Mouse (Mus musculus) MEL (cell line): ENCODE results near the gene Olfr1441. TPM values are rescaled to one million over a fixed set of nuclear protein-coding genes. Genes with fewer than 3 reads are reported as not detected.

Experiments used
- DNase-seq: peaks from one replicate; pipeline ENCODE4 v3.0.0; 2011; ENCODE audit warnings: low read depth, low spot score
- H3K27ac ChIP-seq: 2 replicates; pipeline ENCODE4 v1.5.1; 2012; ENCODE audit warnings: low read depth, mild to moderate bottlenecking, control low read depth, low read length, moderate library complexity; ENCODE audit not compliant: control insufficient read depth
- H3K27me3 ChIP-seq, 2 experiments: fragments of 150-350 bp in 1 of 2; sonication (generic) in 1 of 2; 2 replicates each; pipeline ENCODE4 v1.6.1; 2012; ENCODE audit warnings: low read length in 2 of 2, mild to moderate bottlenecking in 2 of 2, improper control_type of control experiment in 1 of 2, moderate library complexity in 1 of 2; ENCODE audit not compliant: insufficient read depth in 2 of 2, control insufficient read depth in 1 of 2
- H3K36me3 ChIP-seq, 2 experiments: 2 replicates each; pipeline ENCODE4 v1.6.1; 2012 to 2014; ENCODE audit warnings: low read length in 2 of 2, improper control_type of control experiment in 1 of 2, inconsistent platforms in 1 of 2, mild to moderate bottlenecking in 1 of 2; ENCODE audit not compliant: insufficient read depth in 2 of 2, control insufficient read depth in 1 of 2
- H3K4me1 ChIP-seq, 2 experiments: fragments of 150-350 bp in 1 of 2; sonication (generic) in 1 of 2; 2 replicates each; pipeline ENCODE4 v1.6.1; 2012; ENCODE audit warnings: low read length in 2 of 2, improper control_type of control experiment in 1 of 2, mild to moderate bottlenecking in 1 of 2; ENCODE audit not compliant: insufficient read depth in 2 of 2, control insufficient read depth in 1 of 2
- H3K4me3 ChIP-seq, 2 experiments: fragments of 150-350 bp in 1 of 2; sonication (generic) in 1 of 2; 2 replicates each; pipeline ENCODE4 v1.5.1; 2012; ENCODE audit warnings: low read depth in 2 of 2, low read length in 2 of 2, mild to moderate bottlenecking in 2 of 2, moderate library complexity in 2 of 2, control low read depth in 1 of 2, improper control_type of control experiment in 1 of 2; ENCODE audit not compliant: control insufficient read depth in 1 of 2, insufficient read depth in 1 of 2
- H3K79me2 ChIP-seq: 2 replicates; pipeline ENCODE4 v1.6.1; 2012; ENCODE audit warnings: mild to moderate bottlenecking, low read length, moderate library complexity; ENCODE audit not compliant: control insufficient read depth, poor library complexity, insufficient read depth
- H3K9ac ChIP-seq: 2 replicates; pipeline ENCODE4 v1.6.1; 2012; ENCODE audit warnings: low read depth, mild to moderate bottlenecking, control low read depth, low read length, moderate library complexity; ENCODE audit not compliant: control insufficient read depth, poor library complexity, severe bottlenecking
- H3K9me3 ChIP-seq: fragments of 150-350 bp; sonication (generic); replicated peaks from 2 replicates; pipeline ENCODE4 v1.6.1; 2012; ENCODE audit warnings: mild to moderate bottlenecking, low read length, improper control_type of control experiment, moderate library complexity; ENCODE audit not compliant: insufficient read depth
- CHD2 ChIP-seq: IDR thresholded peaks from 2 replicates; pipeline ENCODE4 v1.6.1; 2011; ENCODE audit warnings: low read length, improper control_type of control experiment
- CTCF ChIP-seq, 3 experiments: IDR thresholded peaks in 2 of 3; conservative IDR thresholded peaks in 1 of 3; 2 replicates each; pipeline ENCODE4 v1.5.1; 2011 to 2012; ENCODE audit warnings: low read length in 3 of 3, low read depth in 2 of 3, mild to moderate bottlenecking in 2 of 3, improper control_type of control experiment in 1 of 3, inconsistent platforms in 1 of 3, mixed read lengths in 1 of 3, moderate library complexity in 1 of 3; ENCODE audit not compliant: control insufficient read depth in 1 of 3, insufficient read depth in 1 of 3, poor library complexity in 1 of 3, severe bottlenecking in 1 of 3
- HCFC1 ChIP-seq: IDR thresholded peaks from 2 replicates; pipeline ENCODE4 v1.6.1; 2012; ENCODE audit warnings: low read depth, mild to moderate bottlenecking, inconsistent platforms, low read length, improper control_type of control experiment, moderate library complexity
- KAT2A ChIP-seq: conservative IDR thresholded peaks from 2 replicates; pipeline ENCODE4 v1.6.1; 2012; ENCODE audit warnings: low read depth, low read length, improper control_type of control experiment, inconsistent platforms
- MAFK ChIP-seq: IDR thresholded peaks from 2 replicates; pipeline ENCODE4 v1.6.1; 2011; ENCODE audit warnings: low read depth, mild to moderate bottlenecking, low read length, improper control_type of control experiment, borderline replicate concordance
- MAX ChIP-seq: IDR thresholded peaks from 2 replicates; pipeline ENCODE4 v1.6.1; 2011; ENCODE audit warnings: low read length, improper control_type of control experiment
- MAZ ChIP-seq: IDR thresholded peaks from 2 replicates; pipeline ENCODE4 v1.6.1; 2012; ENCODE audit warnings: low read depth, mild to moderate bottlenecking, inconsistent platforms, low read length, improper control_type of control experiment
- MEF2A ChIP-seq: IDR thresholded peaks from 2 replicates; pipeline ENCODE4 v1.6.1; 2014; ENCODE audit warnings: low read depth, mild to moderate bottlenecking, inconsistent platforms, low read length, improper control_type of control experiment; ENCODE audit not compliant: poor library complexity, insufficient replicate concordance, severe bottlenecking; ENCODE audit errors: extremely low read depth
- MYB ChIP-seq: IDR thresholded peaks from 2 replicates; pipeline ENCODE4 v1.6.1; 2011; ENCODE audit warnings: mild to moderate bottlenecking, low read depth, low read length, improper control_type of control experiment
- MYC ChIP-seq: IDR thresholded peaks from 2 replicates; pipeline ENCODE4 v1.6.1; 2011; ENCODE audit warnings: low read depth, mild to moderate bottlenecking, low read length, improper control_type of control experiment, moderate library complexity
- NRF1 ChIP-seq: IDR thresholded peaks from 2 replicates; pipeline ENCODE4 v1.6.1; 2014; ENCODE audit warnings: low read depth, mild to moderate bottlenecking, inconsistent platforms, low read length, improper control_type of control experiment, moderate library complexity; ENCODE audit not compliant: poor library complexity, insufficient read depth, severe bottlenecking
- POLR2A ChIP-seq, 2 experiments: IDR thresholded peaks; 2 replicates each; pipeline ENCODE4 v1.6.1; 2011 to 2012; ENCODE audit warnings: low read length in 2 of 2, mild to moderate bottlenecking in 2 of 2, control low read depth in 1 of 2, improper control_type of control experiment in 1 of 2, low read depth in 1 of 2, moderate library complexity in 1 of 2; ENCODE audit not compliant: control insufficient read depth in 1 of 2, insufficient read depth in 1 of 2, poor library complexity in 1 of 2
- POLR2AphosphoS2 ChIP-seq: IDR thresholded peaks from 2 replicates; pipeline ENCODE4 v1.6.1; 2011; ENCODE audit warnings: low read length, improper control_type of control experiment
- RAD21 ChIP-seq: IDR thresholded peaks from 2 replicates; pipeline ENCODE4 v1.6.1; 2011; ENCODE audit warnings: mild to moderate bottlenecking, low read depth, low read length, improper control_type of control experiment
- SIN3A ChIP-seq: IDR thresholded peaks from 2 replicates; pipeline ENCODE4 v1.6.1; 2012; ENCODE audit warnings: low read length, improper control_type of control experiment, inconsistent platforms
- TCF12 ChIP-seq: IDR thresholded peaks from 2 replicates; pipeline ENCODE4 v1.6.1; 2014; ENCODE audit warnings: low read depth, mild to moderate bottlenecking, inconsistent platforms, low read length, improper control_type of control experiment, moderate library complexity
- USF2 ChIP-seq, 2 experiments: IDR thresholded peaks; 2 replicates each; pipeline ENCODE4 v1.6.1; 2011 to 2012; ENCODE audit warnings: improper control_type of control experiment in 2 of 2, low read length in 2 of 2, borderline replicate concordance in 1 of 2, inconsistent platforms in 1 of 2, low read depth in 1 of 2, mild to moderate bottlenecking in 1 of 2; ENCODE audit not compliant: insufficient read depth in 1 of 2
- ZC3H11A ChIP-seq: IDR thresholded peaks from 2 replicates; pipeline ENCODE4 v1.6.1; 2012; ENCODE audit warnings: low read depth, mild to moderate bottlenecking, inconsistent platforms, low read length, improper control_type of control experiment
- ZNF384 ChIP-seq: IDR thresholded peaks from 2 replicates; pipeline ENCODE4 v1.6.1; 2012; ENCODE audit warnings: low read depth, mild to moderate bottlenecking, inconsistent platforms, low read length, improper control_type of control experiment
- polyA plus RNA-seq, 2 experiments: library from polyadenylated mRNA; stranded (reverse) in 1 of 2; unstranded in 1 of 2; fragments of >175 nt in 1 of 2; fragments of >200 nt in 1 of 2; gene quantifications; 2 replicates each; pipeline versions ENCODE4 v1.2.1 to v1.2.4; 2012; ENCODE audit warnings: low replicate concordance in 2 of 2, low read depth in 1 of 2; ENCODE audit not compliant: insufficient read length in 2 of 2, insufficient read depth in 1 of 2, missing spikeins in 1 of 2
- total RNA-seq: library from RNA; depleted of rRNA; stranded (reverse); fragments of 300-350 nt; gene quantifications from 2 replicates; pipeline ENCODE4 v1.2.3, GENCODE M21; 2012

Gene Olfr1441
- total and polyA plus RNA-seq, 3 experiments = 0.03 TPM; not detected in 2

DNA sequence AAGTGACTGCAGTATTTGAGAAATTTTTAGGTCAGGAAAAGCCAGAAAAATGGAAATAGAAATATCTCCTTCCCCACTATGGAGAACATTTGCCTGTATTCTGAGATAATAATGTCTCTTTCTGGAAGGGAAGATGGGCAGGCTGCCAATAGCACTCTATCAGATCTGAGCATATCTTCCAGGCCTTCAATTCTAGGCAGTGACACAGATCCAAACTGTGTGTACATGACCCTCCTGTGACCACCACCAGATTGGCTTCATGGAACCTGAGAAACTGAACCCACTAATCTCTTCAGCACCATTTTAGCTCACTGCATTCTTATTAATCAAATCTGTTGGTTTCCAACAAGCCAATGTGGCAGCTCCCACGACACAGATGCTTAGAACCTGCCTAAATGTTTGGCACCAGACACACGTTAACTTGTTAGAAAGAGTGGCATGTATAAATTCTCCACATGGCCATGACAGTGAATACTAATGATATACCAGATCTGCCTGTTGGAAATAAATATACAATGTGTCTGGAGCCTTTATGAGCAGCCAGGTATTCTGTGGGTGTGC lies 42.7 kb upstream of the Olfr1441 start:
- no peak overlapping the region for H3K4me3 ChIP-seq
- no peak for TF ChIP-seq SIN3A
- TF ChIP-seq CTCF (IDR thresholded peaks at IDR 0.05 in 2 of 3, conservative IDR thresholded peaks at IDR 0.05 in 1 of 3; ENCODE audit: control insufficient read depth in 1 of 3, insufficient read depth in 1 of 3, low read depth in 2 of 3, low read length in 3 of 3, poor library complexity in 1 of 3, severe bottlenecking in 1 of 3) = no peak
- TF ChIP-seq KAT2A = no peak
- TF ChIP-seq ZNF384 = no peak
- TF ChIP-seq HCFC1 = no peak
- no peak for TF ChIP-seq TCF12
- TF ChIP-seq MYC = no peak
- TF ChIP-seq NRF1 = no peak
- no peak for TF ChIP-seq CHD2
- no peak for TF ChIP-seq MYB
- no peak for TF ChIP-seq ZC3H11A
- no peak for TF ChIP-seq MAZ
- TF ChIP-seq USF2 (IDR thresholded peaks at IDR 0.05; ENCODE audit: borderline replicate concordance in 1 of 2, insufficient read depth in 1 of 2, low read depth in 1 of 2, low read length in 2 of 2) = no peak
- no peak for TF ChIP-seq POLR2AphosphoS2
- TF ChIP-seq POLR2A (IDR thresholded peaks at IDR 0.05; ENCODE audit: control insufficient read depth in 1 of 2, insufficient read depth in 1 of 2, low read depth in 1 of 2, low read length in 2 of 2, poor library complexity in 1 of 2) = no peak
- no peak for TF ChIP-seq MEF2A
- no peak overlapping the region for H3K27ac ChIP-seq
- H3K4me1 ChIP-seq = no peaks in the 10 kb centered on the region
- no peaks in the 10 kb centered on the region for H3K36me3 ChIP-seq
- no peak for DNase-seq
- H3K79me2 ChIP-seq = no peaks in the 10 kb centered on the region
- no peak overlapping the region for H3K9ac ChIP-seq
- no peaks in the 10 kb centered on the region for H3K9me3 ChIP-seq
- H3K27me3 ChIP-seq = no peaks in the 10 kb centered on the region

GRCm38 (mm10) chr19:12386979-12387378 lies 30.3 kb upstream of the Olfr1441 start, which contains the start of gene Olfr1440:
Gene Olfr1440, plus strand, starts transcription at chr19:12387279.
- H3K27ac ChIP-seq = no peak within 1 kb of the TSS
- H3K9ac ChIP-seq = no peak within 1 kb of the TSS
- H3K36me3 ChIP-seq = no peaks in the 10 kb centered on the region
- no peaks in the 10 kb centered on the region for H3K27me3 ChIP-seq
- no peaks in the 10 kb centered on the region for H3K4me1 ChIP-seq
- no peak for TF ChIP-seq TCF12
- no peak for TF ChIP-seq POLR2A (IDR thresholded peaks at IDR 0.05; ENCODE audit: control insufficient read depth in 1 of 2, insufficient read depth in 1 of 2, low read depth in 1 of 2, low read length in 2 of 2, poor library complexity in 1 of 2)
- no peak for TF ChIP-seq MAFK
- no peak for TF ChIP-seq MAX
- no peak for TF ChIP-seq RAD21
- TF ChIP-seq, all 39 proteins: peak for 0
- no peaks in the 10 kb centered on the region for H3K9me3 ChIP-seq
- no peak within 1 kb of the TSS for H3K4me3 ChIP-seq
- no peak for DNase-seq
- no peaks in the 10 kb centered on the region for H3K79me2 ChIP-seq
